Mouse (Mus musculus): ENCODE results near the gene Smyd3.

The Smyd3 gene

GRCm38 (mm10) chr1:178981641-178982040 lies 536.2 kb downstream of the Smyd3 start:
- intact Hi-C loops (cut with DNase I), result no loop called here

- intact Hi-C loops (cut with DNase I), result no loop called here
These were observed 537.7 kb downstream of the Smyd3 start for GRCm38 (mm10) chr1:178980185-178980584.

GRCm38 (mm10) chr1:178978617-178979245 lies 539.1 kb downstream of the Smyd3 start:
- intact Hi-C loops (cut with DNase I), result no loop called here

- intact Hi-C loops (cut with DNase I), result no loop called here
These were observed 545.8 kb downstream of the Smyd3 start for GRCm38 (mm10) chr1:178972055-178972454.

- intact Hi-C loops (cut with DNase I), result no loop called here
These were observed 556.2 kb downstream of the Smyd3 start for GRCm38 (mm10) chr1:178961661-178962060.

GRCm38 (mm10) chr1:178960015-178960559 lies 557.8 kb downstream of the Smyd3 start:
- intact Hi-C loops (cut with DNase I), result no loop called here

GRCm38 (mm10) chr1:178958641-178959040 lies 559.2 kb downstream of the Smyd3 start:
- intact Hi-C loops (cut with DNase I), result loop anchor here (5.0 kb wide), 1 partner anchor 426 kb away; no protein-coding TSS in a partner anchor

GRCm38 (mm10) chr1:178952910-178953309 lies 564.9 kb downstream of the Smyd3 start:
- intact Hi-C loops (cut with DNase I), result no loop called here

- intact Hi-C loops (cut with DNase I), result no loop called here
These were observed 575.4 kb downstream of the Smyd3 start for GRCm38 (mm10) chr1:178942251-178942963.

- intact Hi-C loops (cut with DNase I), result no loop called here
These were observed 577.5 kb downstream of the Smyd3 start for GRCm38 (mm10) chr1:178940353-178940752.

GRCm38 (mm10) chr1:178936976-178937375 lies 580.9 kb downstream of the Smyd3 start:
- intact Hi-C loops (cut with DNase I), result no loop called here

GRCm38 (mm10) chr1:178936457-178936856 lies 581.4 kb downstream of the Smyd3 start:
- intact Hi-C loops (cut with DNase I), result no loop called here

GRCm38 (mm10) chr1:178933953-178934637 lies 583.7 kb downstream of the Smyd3 start:
- intact Hi-C loops (cut with DNase I), result no loop called here

- intact Hi-C loops (cut with DNase I), result no loop called here
These were observed 588.3 kb downstream of the Smyd3 start for GRCm38 (mm10) chr1:178929531-178929930.

GRCm38 (mm10) chr1:178924492-178925183 lies 593.2 kb downstream of the Smyd3 start:
- intact Hi-C loops (cut with DNase I), result no loop called here

GRCm38 (mm10) chr1:178917194-178917902 lies 600.5 kb downstream of the Smyd3 start:
- intact Hi-C loops (cut with DNase I), result no loop called here

GRCm38 (mm10) chr1:178915056-178915455 lies 602.8 kb downstream of the Smyd3 start:
- intact Hi-C loops (cut with DNase I), result no loop called here

GRCm38 (mm10) chr1:178912936-178913716 lies 604.7 kb downstream of the Smyd3 start:
- intact Hi-C loops (cut with DNase I), result no loop called here

- intact Hi-C loops (cut with DNase I), result no loop called here
These were observed 606.9 kb downstream of the Smyd3 start for GRCm38 (mm10) chr1:178910951-178911350.

Measured in adrenal gland (tissue).